Mouse (Mus musculus) forebrain, embryonic 12.5 days (tissue): Measurements from ENCODE around the gene Vmo1. TPM values are rescaled to one million over a fixed set of nuclear protein-coding genes. Genes with fewer than 3 reads are reported as not detected.

Experiments
- polyA plus RNA-seq: library from polyadenylated mRNA; unstranded; fragments of >200 nt; fragmentation: Nextera tagmentation; extraction: Ambion mirVana; gene quantifications from 2 replicates; pipeline ENCODE4 v1.2.1, GENCODE M21; 2016

The Vmo1 gene
- polyA plus RNA-seq, 1 experiment from 2014 or later: not detected

Other genes starting within 250 kb of the Vmo1 start
- gene Alox12e, start 192.0 kb downstream of the Vmo1 start, polyA plus RNA-seq: not detected in 2 replicates
- gene Alox15, start 162.6 kb downstream of the Vmo1 start, polyA plus RNA-seq: 0.08 and 0.34 TPM in 2 replicates
- gene Pelp1, start 104.6 kb downstream of the Vmo1 start, polyA plus RNA-seq: 40.3 and 46.2 TPM in 2 replicates
- 36.9 and 40.5 TPM in 2 replicates for gene Arrb2, start 82.0 kb downstream of the Vmo1 start, polyA plus RNA-seq
- gene Med11, start 62.7 kb downstream of the Vmo1 start, polyA plus RNA-seq: 32.1 and 32.5 TPM in 2 replicates
- gene Zmynd15, start 55.2 kb downstream of the Vmo1 start, polyA plus RNA-seq: 0.35 and 0.43 TPM in 2 replicates
- 0.74 and 1.0 TPM in 2 replicates for gene Cxcl16, start 54.6 kb downstream of the Vmo1 start, polyA plus RNA-seq
- gene Tm4sf5, start 9.4 kb downstream of the Vmo1 start, polyA plus RNA-seq: 0.35 and 0.49 TPM in 2 replicates
- gene Gltpd2, start 4.6 kb upstream of the Vmo1 start, polyA plus RNA-seq: not detected in 2 replicates
- gene Psmb6, start 10.8 kb upstream of the Vmo1 start, polyA plus RNA-seq: 758 and 788 TPM in 2 replicates
- not detected in 2 replicates for gene Gm40193, start 18.3 kb upstream of the Vmo1 start, polyA plus RNA-seq
- gene Pld2, start 25.4 kb upstream of the Vmo1 start, polyA plus RNA-seq: 3.4 and 4.0 TPM in 2 replicates
- gene Mink1, start 48.3 kb upstream of the Vmo1 start, polyA plus RNA-seq: 15.3 and 17.4 TPM in 2 replicates
- gene 4930544D05Rik, start 101.2 kb upstream of the Vmo1 start, polyA plus RNA-seq: not detected in 2 replicates
- not detected in 2 replicates for gene Chrne, start 104.6 kb upstream of the Vmo1 start, polyA plus RNA-seq
- gene Gp1ba, start 124.5 kb upstream of the Vmo1 start, polyA plus RNA-seq: 0.23 and 0.33 TPM in 2 replicates
- gene Rnf167, start 132.6 kb upstream of the Vmo1 start, polyA plus RNA-seq: 85.1 and 96.1 TPM in 2 replicates
- gene Slc25a11, start 132.9 kb upstream of the Vmo1 start, polyA plus RNA-seq: 139 and 141 TPM in 2 replicates
- 1,070 and 1,131 TPM in 2 replicates for gene Pfn1, start 140.0 kb upstream of the Vmo1 start, polyA plus RNA-seq
- 9.0 and 9.7 TPM in 2 replicates for gene Eno3, start 142.6 kb upstream of the Vmo1 start, polyA plus RNA-seq
- 144 and 149 TPM in 2 replicates for gene Spag7, start 154.8 kb upstream of the Vmo1 start, polyA plus RNA-seq
- gene Camta2, start 173.5 kb upstream of the Vmo1 start, polyA plus RNA-seq: 12.6 and 13.9 TPM in 2 replicates
- gene Inca1, start 185.5 kb upstream of the Vmo1 start, polyA plus RNA-seq: 0.55 and 0.96 TPM in 2 replicates
- 1.7 and 3.2 TPM in 2 replicates for gene Kif1c, start 185.9 kb upstream of the Vmo1 start, polyA plus RNA-seq
- gene Zfp3, start 249.6 kb upstream of the Vmo1 start, polyA plus RNA-seq: 10.7 and 11.4 TPM in 2 replicates